Mouse (Mus musculus) thymus, postnatal 36 days (tissue): ENCODE data around the gene Klf1.

Experiments used
- DNase-seq, 2 experiments: peaks; one replicate each; pipeline ENCODE4 v3.0.0; 2022; ENCODE audit warnings: mixed read lengths in 2 of 2

Klf1 gene

GRCm38 (mm10) chr8:84936041-84936961 is 34.6 kb downstream of the Klf1 start:
- no peak for DNase-seq

- peak; percentile 54 for DNase-seq
Measured at GRCm38 (mm10) chr8:84936962-84937546, 35.3 kb downstream of the Klf1 start, which contains the start of gene Mast1. Gene Mast1, minus strand, starts transcription at chr8:84937359.

- DNase-seq: no peak
Measured at GRCm38 (mm10) chr8:84937620-84938485, 36.1 kb downstream of the Klf1 start.

- DNase-seq: no peak
Measured at GRCm38 (mm10) chr8:84943699-84944098, 42.0 kb downstream of the Klf1 start.

GRCm38 (mm10) chr8:84944478-84945160 is 42.9 kb downstream of the Klf1 start:
- peak; percentile 43 to 63 for DNase-seq

GRCm38 (mm10) chr8:84945235-84945632 is 43.5 kb downstream of the Klf1 start:
- no peak for DNase-seq

- DNase-seq: peak; percentile 22 to 32
Measured at GRCm38 (mm10) chr8:84945633-84946527, 44.2 kb downstream of the Klf1 start.

GRCm38 (mm10) chr8:84946528-84947240 is 45.0 kb downstream of the Klf1 start, which contains the start of gene Rtbdn:
Gene Rtbdn, plus strand, starts transcription at chr8:84946991.
- DNase-seq: no peak

GRCm38 (mm10) chr8:84947241-84947545 is 45.5 kb downstream of the Klf1 start:
- DNase-seq: peak in 1 of 2 experiments; percentile 29

GRCm38 (mm10) chr8:84949753-84950152 is 48.0 kb downstream of the Klf1 start:
- no peak for DNase-seq

GRCm38 (mm10) chr8:84952612-84953255 is 51.0 kb downstream of the Klf1 start:
- no peak for DNase-seq
